Mouse (Mus musculus): Measurements from ENCODE around the gene Pdlim7.

DNA sequence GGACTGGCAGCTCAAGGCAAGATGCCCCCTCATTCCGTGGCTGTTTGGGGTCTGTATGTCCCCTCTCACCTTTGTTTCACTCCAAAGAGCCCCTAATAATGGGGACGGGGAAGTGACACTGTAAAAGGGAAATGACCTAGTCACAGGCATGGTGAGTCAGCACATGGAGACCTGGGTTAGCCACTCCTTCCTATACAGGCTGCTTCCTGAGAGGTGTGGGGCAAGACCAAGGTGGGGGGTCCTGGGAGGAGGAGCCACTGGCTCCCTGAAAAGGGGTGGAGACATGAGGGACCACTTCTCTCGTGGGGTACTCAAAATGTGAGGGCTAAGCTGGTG lies 3.2 kb downstream of the Pdlim7 start:
- TF ChIP-seq CTCF (IDR thresholded peaks at IDR 0.05; ENCODE audit: low read depth, low read length): no peak
- no peak for TF ChIP-seq POLR2AphosphoS5 (IDR thresholded peaks at IDR 0.05; ENCODE audit: insufficient replicate concordance, low read depth, low read length)
- TF ChIP-seq GATA1 (IDR thresholded peaks at IDR 0.05; ENCODE audit: borderline replicate concordance, low read length): no peak
- TF ChIP-seq TAL1 (conservative IDR thresholded peaks at IDR 0.05; ENCODE audit: low read depth, low read length): no peak
- no peak for TF ChIP-seq GATA2 (IDR thresholded peaks at IDR 0.05; ENCODE audit: borderline replicate concordance, low read depth, low read length)
